Mouse (Mus musculus): ENCODE measurements at regions not wholly inside any gene's neighbourhood (a gene's known extent, or its start where the extent isn't known, plus 50 kb on each side); places are given as distances from the start of the nearest gene placed in this dataset.

GRCm38 (mm10) chr2:171864376-171864965 is 178.8 kb downstream of the Cbln4 start:
- Histone ChIP-seq H3K4me3 (ENCODE audit: insufficient read depth, low read length) (no peak overlapping the region), H3K27ac (ENCODE audit: insufficient read depth, low read length) (no peak overlapping the region), H3K4me1 (ENCODE audit: control insufficient read depth, insufficient read depth, low read length) (0 out of 2 replicates have a peak, but pooled peaks cover 2% of the 10 kb centered on the region)
- TF ChIP-seq CTCF (IDR thresholded peaks at IDR 0.05; ENCODE audit: borderline replicate concordance, insufficient read depth, low read length) (no peak), POLR2A (IDR thresholded peaks at IDR 0.05; ENCODE audit: low read depth, low read length) (no peak)

GRCm38 (mm10) chr2:171862626-171863025 is 180.6 kb downstream of the Cbln4 start:
- TF ChIP-seq POLR2A (IDR thresholded peaks at IDR 0.05; ENCODE audit: low read depth, low read length): no peak
- no peak for TF ChIP-seq CTCF (IDR thresholded peaks at IDR 0.05; ENCODE audit: borderline replicate concordance, insufficient read depth, low read length)
- no peak overlapping the region for H3K27ac ChIP-seq (ENCODE audit: insufficient read depth, low read length)
- H3K4me3 ChIP-seq (ENCODE audit: insufficient read depth, low read length): no peak overlapping the region
- H3K4me1 ChIP-seq (ENCODE audit: control insufficient read depth, insufficient read depth, low read length): 0 out of 2 replicates have a peak, but pooled peaks cover 2% of the 10 kb centered on the region

- no peak for TF ChIP-seq CTCF (IDR thresholded peaks at IDR 0.05; ENCODE audit: borderline replicate concordance, insufficient read depth, low read length)
- TF ChIP-seq POLR2A (IDR thresholded peaks at IDR 0.05; ENCODE audit: low read depth, low read length): no peak
- Histone ChIP-seq H3K27ac (ENCODE audit: insufficient read depth, low read length) (no peak overlapping the region), H3K4me3 (ENCODE audit: insufficient read depth, low read length) (no peak overlapping the region), H3K4me1 (ENCODE audit: control insufficient read depth, insufficient read depth, low read length) (no peaks in the 10 kb centered on the region)
These were observed 184.4 kb downstream of the Cbln4 start for GRCm38 (mm10) chr2:171858894-171859293.

GRCm38 (mm10) chr2:171856491-171856890 is 186.8 kb downstream of the Cbln4 start:
- TF ChIP-seq POLR2A (IDR thresholded peaks at IDR 0.05; ENCODE audit: low read depth, low read length) (no peak), CTCF (IDR thresholded peaks at IDR 0.05; ENCODE audit: borderline replicate concordance, insufficient read depth, low read length) (no peak)

GRCm38 (mm10) chr2:171846826-171847492 is 196.3 kb downstream of the Cbln4 start:
- no peaks in the 10 kb centered on the region for H3K4me1 ChIP-seq (ENCODE audit: control insufficient read depth, insufficient read depth, low read length)
- no peak overlapping the region for H3K4me3 ChIP-seq (ENCODE audit: insufficient read depth, low read length)
- TF ChIP-seq CTCF (IDR thresholded peaks at IDR 0.05; ENCODE audit: borderline replicate concordance, insufficient read depth, low read length): no peak
- no peak for TF ChIP-seq POLR2A (IDR thresholded peaks at IDR 0.05; ENCODE audit: low read depth, low read length)
- no peak overlapping the region for H3K27ac ChIP-seq (ENCODE audit: insufficient read depth, low read length)

More at GRCm38 (mm10) chr2:171856491-171856890, 186.8 kb downstream of the Cbln4 start:
- Histone ChIP-seq H3K4me3 (ENCODE audit: insufficient read depth, low read length) (no peak overlapping the region), H3K4me1 (ENCODE audit: control insufficient read depth, insufficient read depth, low read length) (no peaks in the 10 kb centered on the region), H3K27ac (ENCODE audit: insufficient read depth, low read length) (no peak overlapping the region)

- no peak overlapping the region for H3K4me3 ChIP-seq (ENCODE audit: insufficient read depth, low read length)
- H3K4me1 ChIP-seq (ENCODE audit: control insufficient read depth, insufficient read depth, low read length): no peaks in the 10 kb centered on the region
- TF ChIP-seq CTCF (IDR thresholded peaks at IDR 0.05; ENCODE audit: borderline replicate concordance, insufficient read depth, low read length) (no peak), POLR2A (IDR thresholded peaks at IDR 0.05; ENCODE audit: low read depth, low read length) (no peak)
- no peak overlapping the region for H3K27ac ChIP-seq (ENCODE audit: insufficient read depth, low read length)
These were observed 203.1 kb downstream of the Cbln4 start for GRCm38 (mm10) chr2:171840058-171840713.

- H3K4me1 ChIP-seq (ENCODE audit: control insufficient read depth, insufficient read depth, low read length): no peaks in the 10 kb centered on the region
- no peak for TF ChIP-seq CTCF (IDR thresholded peaks at IDR 0.05; ENCODE audit: borderline replicate concordance, insufficient read depth, low read length)
- TF ChIP-seq POLR2A (IDR thresholded peaks at IDR 0.05; ENCODE audit: low read depth, low read length): no peak
- no peak overlapping the region for H3K4me3 ChIP-seq (ENCODE audit: insufficient read depth, low read length)
- no peak overlapping the region for H3K27ac ChIP-seq (ENCODE audit: insufficient read depth, low read length)
These were observed 221.1 kb downstream of the Cbln4 start for GRCm38 (mm10) chr2:171822156-171822555.

GRCm38 (mm10) chr2:171818504-171818903 is 224.8 kb downstream of the Cbln4 start:
- Histone ChIP-seq H3K27ac (ENCODE audit: insufficient read depth, low read length) (no peak overlapping the region), H3K4me1 (ENCODE audit: control insufficient read depth, insufficient read depth, low read length) (no peaks in the 10 kb centered on the region), H3K4me3 (ENCODE audit: insufficient read depth, low read length) (no peak overlapping the region)
- TF ChIP-seq POLR2A (IDR thresholded peaks at IDR 0.05; ENCODE audit: low read depth, low read length) (no peak), CTCF (IDR thresholded peaks at IDR 0.05; ENCODE audit: borderline replicate concordance, insufficient read depth, low read length) (no peak)

- Histone ChIP-seq H3K4me3 (ENCODE audit: insufficient read depth, low read length) (no peak overlapping the region), H3K4me1 (ENCODE audit: control insufficient read depth, insufficient read depth, low read length) (no peaks in the 10 kb centered on the region), H3K27ac (ENCODE audit: insufficient read depth, low read length) (no peak overlapping the region)
- no peak for TF ChIP-seq POLR2A (IDR thresholded peaks at IDR 0.05; ENCODE audit: low read depth, low read length)
- no peak for TF ChIP-seq CTCF (IDR thresholded peaks at IDR 0.05; ENCODE audit: borderline replicate concordance, insufficient read depth, low read length)
These were observed 226.4 kb downstream of the Cbln4 start for GRCm38 (mm10) chr2:171816685-171817419.
